Mouse (Mus musculus) heart, postnatal 10 days (tissue): ENCODE measurements at regions not wholly inside any gene's neighbourhood (a gene's known extent, or its start where the extent isn't known, plus 50 kb on each side); places are given as distances from the start of the nearest gene placed in this dataset.

Experiments used
- DNase-seq, 2 experiments: peaks; one replicate each; pipeline ENCODE4 v3.0.0; 2021
- intact Hi-C: fragments of 180-260 bp; cut with DNase I; formaldehyde crosslinking; loops from one replicate; pipeline ENCODE4 v1.15.1; 2025

GRCm38 (mm10) chr13:37500668-37501286 lies 155.8 kb downstream of the Ly86 start:
- intact Hi-C loops, result loop anchor here (2.0 kb wide), 1 partner anchor 16 kb away; no protein-coding TSS in a partner anchor
- no peak for DNase-seq

- DNase-seq, result no peak
- intact Hi-C loops, result no loop called here
These were observed 158.4 kb downstream of the Ly86 start for GRCm38 (mm10) chr13:37503449-37503848.

GRCm38 (mm10) chr13:37503898-37504297 lies 158.9 kb downstream of the Ly86 start:
- DNase-seq, result no peak
- intact Hi-C loops, result no loop called here

GRCm38 (mm10) chr13:37504373-37504772 lies 159.4 kb downstream of the Ly86 start:
- intact Hi-C loops, result no loop called here
- no peak for DNase-seq

- intact Hi-C loops, result no loop called here
- no peak for DNase-seq
These were observed 160.6 kb downstream of the Ly86 start for GRCm38 (mm10) chr13:37505617-37506016.

GRCm38 (mm10) chr13:37506046-37506445 lies 161.0 kb downstream of the Ly86 start:
- peak; percentile 62 to 66 for DNase-seq
- intact Hi-C loops, result no loop called here

- intact Hi-C loops, result no loop called here
- no peak for DNase-seq
These were observed 161.7 kb downstream of the Ly86 start for GRCm38 (mm10) chr13:37506701-37507100.

GRCm38 (mm10) chr13:37507146-37507545 lies 162.1 kb downstream of the Ly86 start:
- intact Hi-C loops, result no loop called here
- no peak for DNase-seq

GRCm38 (mm10) chr13:37508385-37509351 lies 163.7 kb downstream of the Ly86 start:
- peak; percentile 44 to 57 for DNase-seq
- intact Hi-C loops, result no loop called here

GRCm38 (mm10) chr13:37509352-37509851 lies 164.4 kb downstream of the Ly86 start:
- peak; percentile 62 for DNase-seq
- intact Hi-C loops, result no loop called here

GRCm38 (mm10) chr13:37510511-37510910 lies 165.5 kb downstream of the Ly86 start:
- no peak for DNase-seq
- intact Hi-C loops, result no loop called here

- intact Hi-C loops, result no loop called here
- DNase-seq, result no peak
These were observed 166.0 kb downstream of the Ly86 start for GRCm38 (mm10) chr13:37511006-37511405.

- DNase-seq, result no peak
- intact Hi-C loops, result no loop called here
These were observed 166.4 kb downstream of the Ly86 start for GRCm38 (mm10) chr13:37511406-37511805.

- intact Hi-C loops, result no loop called here
- DNase-seq, result no peak
These were observed 167.8 kb downstream of the Ly86 start for GRCm38 (mm10) chr13:37512781-37513180.

- intact Hi-C loops, result no loop called here
- no peak for DNase-seq
These were observed 168.3 kb downstream of the Ly86 start for GRCm38 (mm10) chr13:37513206-37513904.

- DNase-seq, result peak; percentile 64 to 69
- intact Hi-C loops, result no loop called here
These were observed 169.0 kb downstream of the Ly86 start for GRCm38 (mm10) chr13:37513905-37514607.

- intact Hi-C loops, result no loop called here
These were observed 169.8 kb downstream of the Ly86 start for GRCm38 (mm10) chr13:37514641-37515305.

GRCm38 (mm10) chr13:37517055-37517807 lies 172.2 kb downstream of the Ly86 start:
- no peak for DNase-seq
- intact Hi-C loops, result no loop called here

More at GRCm38 (mm10) chr13:37514641-37515305, 169.8 kb downstream of the Ly86 start:
- no peak for DNase-seq

GRCm38 (mm10) chr13:37519948-37520347 lies 174.9 kb downstream of the Ly86 start:
- intact Hi-C loops, result no loop called here
- no peak for DNase-seq
